Mouse (Mus musculus): Measurements from ENCODE around the gene Txlnb. TPM values are rescaled to one million over a fixed set of nuclear protein-coding genes. Genes with fewer than 3 reads are reported as not detected.
"Not testable (repeated sequence)": the region's sequence is repeated elsewhere in the genome, so short reads cannot be mapped to it uniquely, and the experiment has no call there.

The Txlnb gene
- 3.5 and 7.4 TPM in 2 replicates for polyA plus RNA-seq (2015; fragmentation: Nextera tagmentation; extraction: Ambion mirVana)

DNA sequence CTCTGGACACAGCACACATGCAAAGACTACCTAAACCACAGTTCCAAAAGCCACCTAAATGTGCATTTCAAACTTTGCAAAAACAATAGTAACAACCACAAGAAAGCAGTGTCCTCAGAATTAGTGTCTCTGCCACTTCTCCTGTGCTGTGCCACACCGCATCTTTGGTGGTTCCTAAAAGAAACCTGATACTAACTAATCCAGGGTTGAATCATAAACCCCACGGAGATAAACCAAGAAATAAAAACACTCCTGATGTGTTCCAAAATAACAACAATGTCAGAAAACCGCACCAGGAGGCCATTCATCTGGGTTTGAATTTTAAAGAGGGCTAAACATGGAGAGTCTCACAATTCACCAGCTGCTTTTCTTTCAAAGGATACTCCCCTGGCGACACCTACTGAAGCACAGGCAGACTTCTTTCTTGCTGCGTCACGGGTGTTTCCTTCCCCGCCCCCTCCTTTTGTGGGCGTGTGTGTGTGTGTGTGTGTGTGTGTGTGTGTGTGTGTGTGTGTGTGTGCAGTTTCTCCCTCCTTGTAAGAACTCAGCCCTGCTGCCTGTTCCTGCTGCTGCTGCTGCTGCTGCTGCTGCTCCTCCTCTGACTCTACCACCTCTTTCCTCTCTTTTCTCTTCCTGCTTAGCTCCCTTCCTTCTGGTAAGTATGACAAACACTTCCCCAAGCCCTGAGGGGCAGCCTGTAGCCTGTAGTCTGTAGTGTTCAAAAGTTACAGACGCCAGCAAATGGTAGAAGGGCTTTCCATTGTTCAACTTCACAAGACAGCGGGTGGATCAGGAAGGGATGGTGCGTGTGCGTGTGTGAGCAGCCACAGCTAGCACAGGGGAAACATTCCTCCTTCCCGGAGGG lies at the start of gene Txlnb:
TSS of gene Txlnb (plus strand) at position 460 of the 865 bp plus-strand sequence.
- Histone ChIP-seq H3K4me1 (peaks cover 26% of the 10 kb centered on the region; the same call in 1 of the 2 replicates), H3K36me3 (no peaks in the 10 kb centered on the region), H3K4me3 (peak within 1 kb of the TSS; percentile 28), H3K9me3 (no peaks in the 10 kb centered on the region), H3K4me2 (peak within 1 kb of the TSS; percentile 39), H3K27me3 (no peaks in the 10 kb centered on the region), H3K27ac (peak within 1 kb of the TSS; percentile 79), H3K9ac (no peak within 1 kb of the TSS)
- ATAC-seq (ENCODE audit: insufficient number of reproducible peaks, low FRiP score, low TSS enrichment, low read depth), result peak; percentile 79
- 6% methylated on average over 13 of the region's 13 CpGs for WGBS

DNA sequence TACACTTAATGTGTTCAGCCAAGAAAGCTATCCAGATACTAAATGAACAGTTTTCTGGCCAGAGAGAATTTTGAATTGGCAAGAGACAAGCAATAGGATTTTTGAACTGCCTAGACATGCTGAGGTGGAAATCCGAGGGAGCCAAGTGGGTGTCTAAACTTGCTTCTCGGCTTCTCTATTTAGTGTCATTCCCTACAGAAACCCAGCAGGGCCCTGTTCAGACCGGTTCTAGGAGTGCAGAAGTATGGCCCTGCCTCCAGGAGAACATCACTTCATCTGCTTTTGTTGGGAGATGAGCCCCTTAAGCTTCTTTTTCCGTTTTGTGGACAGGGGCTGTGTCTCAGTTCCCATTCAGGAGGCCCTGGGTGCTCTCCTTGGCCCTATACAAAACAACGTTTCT lies 43.5 kb upstream of the Txlnb start:
- Histone ChIP-seq H3K27ac (no peak overlapping the region; the same call in 1 of the 2 replicates), H3K4me2 (no peak overlapping the region), H3K36me3 (no peaks in the 10 kb centered on the region), H3K4me1 (no peaks in the 10 kb centered on the region), H3K4me3 (no peak overlapping the region), H3K9ac (no peak overlapping the region), H3K9me3 (no peaks in the 10 kb centered on the region), H3K27me3 (no peaks in the 10 kb centered on the region)
- ATAC-seq (ENCODE audit: insufficient number of reproducible peaks, low FRiP score, low TSS enrichment, low read depth), result no peak
- 63% methylated on average over 5 of the region's 5 CpGs for WGBS

DNA sequence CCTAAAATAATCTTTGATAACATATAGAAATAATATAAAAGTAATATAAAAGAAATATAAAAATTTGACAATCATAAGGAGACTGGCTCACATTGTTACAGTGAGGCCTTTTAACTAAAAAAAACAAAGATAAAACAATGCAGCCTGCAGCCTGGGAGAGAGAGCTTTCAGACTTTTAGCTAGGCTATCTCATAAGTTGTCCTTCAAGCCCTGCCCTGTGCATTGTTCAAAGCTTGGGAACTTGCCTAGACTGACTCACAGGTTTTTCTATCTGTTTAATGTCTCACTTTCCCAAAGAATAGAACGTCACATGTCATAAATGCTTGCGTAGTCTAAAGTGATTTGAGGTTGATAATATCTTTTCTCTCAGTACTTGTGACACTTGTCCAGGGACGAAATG lies 36.3 kb upstream of the Txlnb start:
- no peak overlapping the region for H3K27ac ChIP-seq
- no peak for ATAC-seq (ENCODE audit: insufficient number of reproducible peaks, low FRiP score, low TSS enrichment, low read depth)
- H3K4me1 ChIP-seq, result no peaks in the 10 kb centered on the region
- H3K27me3 ChIP-seq, result no peaks in the 10 kb centered on the region
- H3K4me3 ChIP-seq, result no peak overlapping the region
- no peak overlapping the region for H3K9ac ChIP-seq
- no peaks in the 10 kb centered on the region for H3K36me3 ChIP-seq
- H3K9me3 ChIP-seq, result no peaks in the 10 kb centered on the region
- 79% methylated on average over 3 of the region's 3 CpGs for WGBS
- H3K4me2 ChIP-seq, result no peak overlapping the region

DNA sequence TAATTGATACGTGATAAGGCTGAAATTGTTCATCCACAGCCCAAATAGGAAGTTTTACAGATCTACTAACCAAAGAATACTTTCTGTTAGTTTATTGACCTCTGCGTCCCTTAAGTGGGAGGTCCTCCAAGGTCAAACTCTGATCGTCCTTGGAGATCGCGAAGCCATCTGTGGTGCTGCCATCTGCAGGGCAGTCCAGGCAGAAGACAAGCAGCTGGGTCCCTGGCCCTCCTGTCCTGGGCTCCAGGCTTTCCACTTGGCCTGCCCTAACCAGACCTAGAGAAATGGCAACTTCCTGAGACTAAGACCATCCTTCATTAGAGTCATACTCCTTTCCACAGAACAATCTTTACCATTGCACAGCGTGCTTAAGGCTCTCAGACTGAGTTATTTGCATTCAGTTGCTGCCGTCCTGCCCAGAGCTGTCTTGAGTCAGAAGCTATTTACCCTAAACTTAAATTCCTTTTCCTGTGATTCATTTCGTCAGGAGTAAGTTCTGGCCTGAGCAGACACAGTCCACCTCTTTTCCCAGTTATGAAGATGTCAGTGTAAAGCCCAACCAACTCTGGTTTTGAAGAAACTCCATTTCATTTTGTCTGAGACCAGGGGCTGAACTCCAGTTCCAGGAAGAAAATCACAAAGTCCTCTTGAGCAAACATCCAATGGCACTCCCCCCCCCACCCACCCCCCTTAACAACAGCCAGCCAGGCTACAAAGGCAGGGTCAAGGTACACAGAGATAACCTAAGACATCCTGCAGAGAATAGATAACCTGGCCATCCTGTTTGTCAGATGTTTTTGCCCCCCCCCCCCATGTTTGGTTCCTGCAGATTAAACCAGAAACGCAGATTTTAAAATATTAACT lies 35.0 kb upstream of the Txlnb start:
- Histone ChIP-seq H3K9ac (no peak overlapping the region), H3K27ac (no peak overlapping the region), H3K9me3 (no peaks in the 10 kb centered on the region), H3K36me3 (no peaks in the 10 kb centered on the region), H3K27me3 (no peaks in the 10 kb centered on the region), H3K4me3 (no peak overlapping the region), H3K4me1 (no peaks in the 10 kb centered on the region), H3K4me2 (no peak overlapping the region)
- 67% methylated on average over 9 of the region's 9 CpGs for WGBS
- no peak for ATAC-seq (ENCODE audit: insufficient number of reproducible peaks, low FRiP score, low TSS enrichment, low read depth)

DNA sequence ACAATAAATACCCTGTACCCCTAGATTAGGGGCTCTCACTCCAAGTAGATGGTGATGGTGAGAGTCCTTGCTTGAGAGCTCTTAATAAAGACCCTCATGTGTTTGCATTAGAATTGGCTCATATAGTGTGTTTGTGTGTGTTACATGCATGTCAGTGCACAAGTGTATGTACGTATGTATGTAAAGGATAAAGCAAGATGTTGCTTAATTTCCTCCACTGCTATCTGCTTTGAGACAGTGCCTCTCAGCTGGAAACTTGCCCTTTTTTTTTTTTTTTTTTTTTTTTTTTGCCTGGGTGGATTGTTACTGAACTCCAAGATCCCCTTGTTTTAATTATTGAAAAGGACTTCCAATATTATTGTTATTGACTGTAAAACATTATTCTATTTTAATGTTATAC lies 34.4 kb upstream of the Txlnb start:
- ATAC-seq (ENCODE audit: insufficient number of reproducible peaks, low FRiP score, low TSS enrichment, low read depth), result no peak
- Histone ChIP-seq H3K4me1 (no peaks in the 10 kb centered on the region), H3K36me3 (no peaks in the 10 kb centered on the region), H3K27ac (no peak overlapping the region), H3K4me2 (no peak overlapping the region), H3K27me3 (no peaks in the 10 kb centered on the region), H3K9me3 (no peaks in the 10 kb centered on the region), H3K9ac (no peak overlapping the region), H3K4me3 (no peak overlapping the region)
- 76% methylated on average over 1 of the region's 1 CpGs for WGBS

DNA sequence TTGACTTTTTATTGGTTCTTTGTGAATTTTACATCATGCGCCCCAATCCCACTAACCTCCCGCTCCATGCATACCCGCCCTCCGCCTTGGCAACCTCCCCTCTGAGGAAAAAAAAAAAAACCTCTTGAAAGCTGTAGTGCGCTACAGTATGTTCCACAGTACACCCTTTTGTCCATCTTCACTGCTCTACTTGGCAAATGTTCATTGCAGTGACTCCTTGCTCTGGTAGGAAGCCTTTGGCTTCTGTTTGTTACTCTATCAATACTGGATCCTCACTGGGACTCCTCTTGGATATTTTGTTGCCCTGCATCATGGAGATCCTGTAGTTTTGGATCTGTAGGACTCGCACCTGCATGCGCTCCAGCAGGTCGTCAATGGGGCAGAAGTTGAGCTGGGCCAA lies 33.1 kb upstream of the Txlnb start:
- Histone ChIP-seq H3K9ac (no peak overlapping the region), H3K27ac (no peak overlapping the region), H3K4me3 (no peak overlapping the region), H3K4me1 (no peaks in the 10 kb centered on the region), H3K4me2 (no peak overlapping the region), H3K36me3 (no peaks in the 10 kb centered on the region), H3K9me3 (no peaks in the 10 kb centered on the region), H3K27me3 (no peaks in the 10 kb centered on the region)
- WGBS, result 96% methylated on average over 8 of the region's 8 CpGs
- no peak for ATAC-seq (ENCODE audit: insufficient number of reproducible peaks, low FRiP score, low TSS enrichment, low read depth)

DNA sequence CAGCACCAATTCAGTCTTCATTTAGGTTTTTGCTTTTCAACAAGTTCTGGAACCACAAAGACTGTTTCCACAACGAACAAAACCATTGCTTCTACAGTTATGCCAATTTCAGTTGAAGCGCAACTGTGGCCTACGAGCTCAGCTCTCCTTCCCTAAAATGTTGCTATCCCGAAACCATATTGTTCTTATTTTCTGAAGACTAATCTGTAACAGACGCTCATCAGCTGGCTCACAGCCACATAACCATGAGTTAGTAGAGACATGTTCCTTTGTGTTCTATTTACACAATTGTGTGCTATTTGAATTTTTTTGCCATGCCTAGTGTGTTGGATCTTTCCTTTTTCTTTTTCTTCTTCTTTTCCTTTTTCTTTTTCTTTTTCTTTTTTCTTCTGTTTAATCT lies 26.2 kb upstream of the Txlnb start:
- Histone ChIP-seq H3K27ac (no peak overlapping the region), H3K4me3 (no peak overlapping the region)
- WGBS, result 41% methylated on average over 5 of the region's 5 CpGs

DNA sequence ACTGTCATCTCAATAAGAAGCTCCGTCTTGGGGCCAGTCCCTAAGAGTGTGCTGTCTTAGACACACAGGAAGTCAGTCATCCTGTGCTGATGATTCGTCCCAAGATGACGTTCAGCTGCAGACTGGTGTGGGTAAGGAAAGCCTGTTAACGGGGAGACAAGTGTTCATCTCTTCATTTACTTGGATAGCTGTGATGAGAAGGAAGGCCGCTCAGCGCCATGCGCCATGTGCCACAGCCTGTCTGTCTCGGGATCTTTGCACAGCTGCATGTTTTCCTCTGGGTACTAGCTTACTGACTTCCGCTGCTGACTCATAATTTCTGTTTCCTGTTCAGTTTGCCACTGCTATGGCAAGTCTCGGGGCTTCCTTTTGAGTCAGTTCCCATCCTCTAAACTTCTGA lies 23.7 kb upstream of the Txlnb start:
- 71% methylated on average over 10 of the region's 10 CpGs for WGBS
- ATAC-seq (ENCODE audit: insufficient number of reproducible peaks, low FRiP score, low TSS enrichment, low read depth), result no peak

More for the DNA sequence above, 26.2 kb upstream of the Txlnb start:
- H3K9ac ChIP-seq, result no peak overlapping the region
- no peak for ATAC-seq (ENCODE audit: insufficient number of reproducible peaks, low FRiP score, low TSS enrichment, low read depth)
- no peaks in the 10 kb centered on the region for H3K36me3 ChIP-seq
- H3K4me2 ChIP-seq, result no peak overlapping the region
- H3K4me1 ChIP-seq, result no peaks in the 10 kb centered on the region
- H3K9me3 ChIP-seq, result no peaks in the 10 kb centered on the region
- H3K27me3 ChIP-seq, result no peaks in the 10 kb centered on the region

DNA sequence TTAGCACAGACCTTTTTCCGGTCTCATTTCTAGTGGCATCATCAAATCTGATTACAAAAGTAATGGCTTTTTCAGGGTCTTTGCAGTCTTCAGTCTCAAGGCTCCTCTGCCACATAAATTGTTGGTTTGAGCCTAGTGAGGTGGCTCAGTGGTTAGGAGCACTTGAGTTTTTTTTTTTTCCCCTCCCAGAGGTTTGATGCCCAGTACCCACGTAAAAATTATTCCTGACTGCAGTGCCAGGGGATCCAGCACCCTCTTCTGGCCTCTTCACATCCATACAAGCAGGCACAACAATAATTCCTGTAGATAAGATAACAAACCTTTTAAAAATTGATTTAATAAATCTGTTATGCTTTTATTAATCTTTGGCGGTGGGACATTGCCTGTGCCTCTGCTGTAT lies 21.7 kb upstream of the Txlnb start:
- ATAC-seq (ENCODE audit: insufficient number of reproducible peaks, low FRiP score, low TSS enrichment, low read depth), result no peak
- Histone ChIP-seq H3K4me3 (no peak overlapping the region), H3K4me1 (no peaks in the 10 kb centered on the region), H3K4me2 (no peak overlapping the region), H3K9me3 (no peaks in the 10 kb centered on the region), H3K9ac (no peak overlapping the region), H3K27me3 (no peaks in the 10 kb centered on the region), H3K27ac (no peak overlapping the region), H3K36me3 (no peaks in the 10 kb centered on the region)
- WGBS, result 78% methylated on average over 3 of the region's 3 CpGs

More for the DNA sequence above, 23.7 kb upstream of the Txlnb start:
- Histone ChIP-seq H3K36me3 (no peaks in the 10 kb centered on the region), H3K4me2 (no peak overlapping the region), H3K27me3 (no peaks in the 10 kb centered on the region), H3K4me1 (no peaks in the 10 kb centered on the region), H3K9ac (no peak overlapping the region), H3K9me3 (no peaks in the 10 kb centered on the region), H3K4me3 (no peak overlapping the region), H3K27ac (no peak overlapping the region)

DNA sequence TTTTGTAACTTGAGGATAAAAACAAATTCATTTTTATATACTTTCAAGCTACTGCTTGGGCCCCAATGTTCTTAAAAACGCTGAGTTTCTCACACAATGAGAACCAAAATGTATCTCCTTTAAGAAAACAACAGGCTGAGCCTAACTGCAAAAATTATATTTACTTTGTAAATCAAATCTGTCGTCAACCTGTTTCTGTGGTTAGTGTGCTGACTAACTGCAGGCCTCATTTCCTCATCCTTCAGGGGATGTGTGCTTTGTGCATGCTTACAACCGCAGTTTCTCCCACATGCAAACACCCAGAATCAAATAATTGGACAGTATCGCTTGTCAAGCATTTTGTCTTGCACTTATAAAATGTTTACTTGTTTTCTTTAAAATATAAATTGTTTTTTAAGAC lies 20.9 kb upstream of the Txlnb start:
- no peaks in the 10 kb centered on the region for H3K9me3 ChIP-seq
- no peak overlapping the region for H3K4me3 ChIP-seq
- H3K27me3 ChIP-seq, result no peaks in the 10 kb centered on the region
- H3K4me1 ChIP-seq, result no peaks in the 10 kb centered on the region
- H3K36me3 ChIP-seq, result no peaks in the 10 kb centered on the region
- 66% methylated on average over 4 of the region's 4 CpGs for WGBS
- no peak overlapping the region for H3K27ac ChIP-seq
- ATAC-seq (ENCODE audit: insufficient number of reproducible peaks, low FRiP score, low TSS enrichment, low read depth), result no peak
- no peak overlapping the region for H3K9ac ChIP-seq
- H3K4me2 ChIP-seq, result no peak overlapping the region

DNA sequence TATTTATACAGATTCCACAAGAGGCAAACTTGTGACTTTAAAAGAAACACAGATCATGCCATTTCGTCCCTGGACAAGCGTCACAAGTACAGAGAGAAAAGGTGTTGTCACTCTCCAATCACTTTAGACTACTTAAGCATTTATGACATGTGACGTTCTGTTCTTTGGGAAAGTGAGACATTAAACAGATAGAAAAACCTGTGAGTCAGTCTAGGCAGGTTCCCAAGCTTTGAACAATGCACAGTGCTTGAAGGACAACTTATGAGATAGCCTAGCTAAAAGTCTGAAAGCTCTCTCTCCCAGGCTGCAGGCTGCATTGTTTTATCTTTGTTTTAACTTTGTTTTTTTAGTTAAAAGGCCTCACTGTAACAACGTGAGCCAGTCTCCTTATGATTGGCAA lies 19.3 kb upstream of the Txlnb start:
- ATAC-seq (ENCODE audit: insufficient number of reproducible peaks, low FRiP score, low TSS enrichment, low read depth); H3K27ac ChIP-seq: not testable (repeated sequence)
- 77% methylated on average over 4 of the region's 4 CpGs for WGBS

DNA sequence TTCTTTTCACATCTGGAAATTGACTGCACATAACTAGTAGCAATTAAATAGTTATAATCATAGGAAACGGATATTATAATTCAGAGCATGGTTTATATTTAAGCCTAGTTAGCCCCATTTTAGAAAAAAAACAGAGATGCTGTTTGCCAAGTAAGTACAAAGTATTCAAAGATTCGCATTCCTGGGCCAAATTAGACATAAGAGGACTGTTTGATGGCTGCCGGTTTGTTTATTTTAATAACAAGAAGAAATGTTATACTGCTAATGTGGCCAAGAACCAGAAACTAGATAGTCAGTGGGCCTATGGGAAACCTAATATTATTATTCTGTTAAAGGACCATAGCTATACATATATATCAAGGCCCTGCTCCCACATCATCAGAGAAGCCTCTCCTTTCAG lies 9.3 kb upstream of the Txlnb start:
- Histone ChIP-seq H3K27ac (no peak overlapping the region), H3K9me3 (no peaks in the 10 kb centered on the region), H3K4me3 (no peak overlapping the region), H3K4me1 (no peaks in the 10 kb centered on the region), H3K4me2 (no peak overlapping the region), H3K9ac (no peak overlapping the region), H3K36me3 (no peaks in the 10 kb centered on the region), H3K27me3 (no peaks in the 10 kb centered on the region)
- 55% methylated on average over 3 of the region's 3 CpGs for WGBS
- ATAC-seq (ENCODE audit: insufficient number of reproducible peaks, low FRiP score, low TSS enrichment, low read depth), result no peak

More for the DNA sequence above, 19.3 kb upstream of the Txlnb start:
- H3K4me1 ChIP-seq, H3K9ac ChIP-seq, H3K9me3 ChIP-seq, H3K36me3 ChIP-seq, H3K4me2 ChIP-seq, H3K27me3 ChIP-seq, H3K4me3 ChIP-seq: not testable (repeated sequence)
